Mouse (Mus musculus) embryonic facial prominence, embryonic 14.5 days (tissue): ENCODE results near the gene Btd. TPM values are rescaled to one million over a fixed set of nuclear protein-coding genes. Genes with fewer than 3 reads are reported as not detected.

ENCODE experiments used
- ATAC-seq: fragments of 200-750 bp; cut with Nextera tagmentation; 2 replicates; pipeline ENCODE4 v1.8.0; 2017; ENCODE audit warnings: low read depth, moderate number of reproducible peaks, moderate TSS enrichment
- DNase-seq: peaks from one replicate; pipeline ENCODE4 v3.0.0-alpha.2; 2015; ENCODE audit warnings: low spot score
- H3K27ac ChIP-seq: fragments of 300-500 bp; sonication (generic); replicated peaks from 2 replicates; pipeline ENCODE4 v1.5.1; 2014; ENCODE audit warnings: low read depth, mild to moderate bottlenecking, low read length, moderate library complexity
- H3K27me3 ChIP-seq: fragments of 300-500 bp; sonication (generic); replicated peaks from 2 replicates; pipeline ENCODE4 v1.6.1; 2014; ENCODE audit warnings: low read length; ENCODE audit not compliant: control insufficient read depth, insufficient read depth
- H3K36me3 ChIP-seq: fragments of 300-500 bp; sonication (generic); 2 replicates; pipeline ENCODE4 v1.6.1; 2014; ENCODE audit warnings: low read length, mixed read lengths; ENCODE audit not compliant: control insufficient read depth, insufficient read depth
- H3K4me1 ChIP-seq: fragments of 300-500 bp; sonication (generic); 2 replicates; pipeline ENCODE4 v1.6.1; 2014; ENCODE audit warnings: antibody characterized with exemption, low read length; ENCODE audit not compliant: control insufficient read depth, insufficient read depth
- H3K4me2 ChIP-seq: fragments of 300-500 bp; sonication (generic); 2 replicates; pipeline ENCODE4 v1.6.1; 2014; ENCODE audit warnings: low read depth, mild to moderate bottlenecking, low read length, moderate library complexity, mixed read lengths
- H3K4me3 ChIP-seq: fragments of 300-500 bp; sonication (generic); 2 replicates; pipeline ENCODE4 v1.5.1; 2014; ENCODE audit warnings: low read depth, mild to moderate bottlenecking, low read length
- H3K9ac ChIP-seq: fragments of 300-500 bp; sonication (generic); 2 replicates; pipeline ENCODE4 v1.6.1; 2014; ENCODE audit warnings: low read depth, mild to moderate bottlenecking, low read length, moderate library complexity, mixed read lengths
- H3K9me3 ChIP-seq: fragments of 300-500 bp; sonication (generic); 2 replicates; pipeline ENCODE4 v1.6.1; 2016; ENCODE audit warnings: low read length; ENCODE audit not compliant: control insufficient read depth
- WGBS: fragments of 180-500 bp; shearing (Covaris S2); extraction: QIAGEN DNeasy Blood & Tissue Kit; methylation state at CpG from one replicate; pipeline ENCODE4 v1.1.7; 2014; 5-methylcytosine and 5-hydroxymethylcytosine counted together
- polyA plus RNA-seq: library from polyadenylated mRNA; unstranded; fragments of >200 nt; fragmentation: Nextera tagmentation; extraction: Ambion mirVana; gene quantifications from 2 replicates; pipeline ENCODE4 v1.2.1, GENCODE M21; 2014

The Btd gene
- polyA plus RNA-seq, 1 experiment from 2014 or later: 30.3 TPM

DNA sequence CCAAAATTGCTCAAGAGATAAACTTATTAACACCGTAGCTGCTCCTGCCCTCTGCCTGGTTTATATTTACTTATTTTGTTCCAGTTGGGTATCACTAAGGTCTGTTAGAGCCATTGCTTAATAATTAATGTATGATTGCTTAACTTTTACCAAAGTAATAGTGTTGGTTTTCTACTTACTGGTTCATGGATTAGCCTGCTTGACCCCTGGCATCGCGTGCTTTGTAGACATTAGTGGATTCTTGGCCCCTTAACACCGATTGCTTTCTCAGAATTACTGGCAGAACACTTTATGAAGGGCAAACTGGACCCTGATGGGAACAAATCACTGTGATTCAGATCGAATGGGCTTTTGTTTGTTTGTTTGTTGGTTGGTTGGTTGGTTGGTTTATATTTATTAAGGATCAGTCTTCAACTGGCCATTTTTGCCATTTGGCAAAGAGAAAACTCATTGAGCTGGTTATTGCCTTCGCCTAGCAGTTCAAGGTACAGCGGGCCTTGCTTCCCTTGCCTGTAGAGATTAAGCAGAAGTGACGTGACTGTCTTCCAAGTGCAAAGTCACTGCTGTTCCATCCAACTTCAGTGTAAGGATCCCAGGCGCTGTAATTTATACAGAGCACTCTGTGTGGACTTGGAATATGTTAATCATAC is 803 bp downstream of the Btd start:
- ATAC-seq (no peak), DNase-seq (no peak)
- WGBS: 70% methylated on average over 9 of the region's 9 CpGs
- Histone ChIP-seq H3K4me2 (peak overlapping the region; percentile 95), H3K4me3 (peak overlapping the region; percentile 62), H3K9me3 (no peaks in the 10 kb centered on the region), H3K4me1 (peaks cover 12% of the 10 kb centered on the region; the same call in 1 of the 2 replicates), H3K9ac (peak overlapping the region; percentile 66), H3K36me3 (no peaks in the 10 kb centered on the region), H3K27ac (peak overlapping the region; percentile 89; the same call in 1 of the 2 replicates), H3K27me3 (no peaks in the 10 kb centered on the region)

DNA sequence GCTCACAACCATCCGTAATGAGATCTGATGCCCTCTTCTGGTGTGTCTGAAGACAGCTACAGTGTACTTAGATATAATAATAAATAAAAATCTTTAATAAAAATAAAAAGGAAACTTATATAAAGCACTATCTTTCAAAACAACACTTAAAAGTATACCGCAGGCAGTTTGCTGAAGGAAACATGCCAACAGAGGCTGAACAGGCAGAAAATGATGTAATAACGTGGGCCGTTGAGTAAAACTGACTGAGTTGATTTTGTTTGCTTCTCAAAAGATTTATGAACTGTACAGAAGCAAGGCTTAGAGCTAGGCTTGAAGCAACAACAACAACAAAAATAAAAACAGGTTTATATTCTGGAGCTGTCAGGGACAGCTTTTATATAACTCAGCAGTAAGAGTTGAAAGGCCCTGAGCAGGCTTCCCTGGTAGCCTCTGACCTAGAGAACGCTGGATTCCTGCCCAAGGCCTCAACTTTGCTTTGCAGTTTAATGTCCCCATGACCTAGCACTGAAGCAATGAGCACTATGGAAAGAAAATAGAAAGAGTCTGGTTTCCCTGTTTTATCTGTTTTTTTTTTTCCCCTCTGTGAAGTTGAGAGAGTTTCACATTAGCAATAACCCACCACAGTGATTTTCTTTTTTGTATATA is 3.5 kb downstream of the Btd start:
- H3K27ac ChIP-seq: no peak overlapping the region
- H3K9me3 ChIP-seq: no peaks in the 10 kb centered on the region

GRCm38 (mm10) chr14:31644931-31645547 is 4.2 kb downstream of the Btd start:
- no peaks in the 10 kb centered on the region for H3K36me3 ChIP-seq
- no peaks in the 10 kb centered on the region for H3K27me3 ChIP-seq
- H3K4me1 ChIP-seq: peaks cover 10% of the 10 kb centered on the region; the same call in 1 of the 2 replicates
- WGBS: 54% methylated on average over 3 of the region's 3 CpGs
- ATAC-seq (no peak), DNase-seq (no peak)
- H3K27ac ChIP-seq: no peak overlapping the region
- no peaks in the 10 kb centered on the region for H3K9me3 ChIP-seq
- H3K4me2 ChIP-seq: no peak overlapping the region
- H3K4me3 ChIP-seq: no peak overlapping the region
- no peak overlapping the region for H3K9ac ChIP-seq

More for the DNA sequence above, 3.5 kb downstream of the Btd start:
- 89% methylated on average over 5 of the region's 5 CpGs for WGBS
- H3K4me2 ChIP-seq: no peak overlapping the region
- H3K36me3 ChIP-seq: no peaks in the 10 kb centered on the region
- H3K4me1 ChIP-seq: peaks cover 12% of the 10 kb centered on the region; the same call in 1 of the 2 replicates
- H3K9ac ChIP-seq: no peak overlapping the region
- no peaks in the 10 kb centered on the region for H3K27me3 ChIP-seq
- DNase-seq (no peak), ATAC-seq (no peak)
- no peak overlapping the region for H3K4me3 ChIP-seq

- H3K4me3 ChIP-seq: no peak overlapping the region
- no peaks in the 10 kb centered on the region for H3K36me3 ChIP-seq
- no peaks in the 10 kb centered on the region for H3K27me3 ChIP-seq
- ATAC-seq (no peak), DNase-seq (no peak)
- H3K9me3 ChIP-seq: no peaks in the 10 kb centered on the region
- H3K27ac ChIP-seq: no peak overlapping the region
- WGBS: 81% methylated on average over 7 of the region's 7 CpGs
- H3K4me1 ChIP-seq: peaks cover 6% of the 10 kb centered on the region; the same call in 1 of the 2 replicates
- H3K4me2 ChIP-seq: no peak overlapping the region
- H3K9ac ChIP-seq: no peak overlapping the region
These were observed 5.1 kb downstream of the Btd start for GRCm38 (mm10) chr14:31645920-31646319.

GRCm38 (mm10) chr14:31647991-31648390 is 7.2 kb downstream of the Btd start:
- Histone ChIP-seq H3K4me1 (no peaks in the 10 kb centered on the region), H3K9me3 (no peaks in the 10 kb centered on the region), H3K4me3 (no peak overlapping the region), H3K4me2 (no peak overlapping the region), H3K27ac (no peak overlapping the region), H3K27me3 (no peaks in the 10 kb centered on the region), H3K9ac (no peak overlapping the region), H3K36me3 (no peaks in the 10 kb centered on the region)
- no peak for ATAC-seq
- 78% methylated on average over 10 of the region's 10 CpGs for WGBS
- DNase-seq: no peak

DNA sequence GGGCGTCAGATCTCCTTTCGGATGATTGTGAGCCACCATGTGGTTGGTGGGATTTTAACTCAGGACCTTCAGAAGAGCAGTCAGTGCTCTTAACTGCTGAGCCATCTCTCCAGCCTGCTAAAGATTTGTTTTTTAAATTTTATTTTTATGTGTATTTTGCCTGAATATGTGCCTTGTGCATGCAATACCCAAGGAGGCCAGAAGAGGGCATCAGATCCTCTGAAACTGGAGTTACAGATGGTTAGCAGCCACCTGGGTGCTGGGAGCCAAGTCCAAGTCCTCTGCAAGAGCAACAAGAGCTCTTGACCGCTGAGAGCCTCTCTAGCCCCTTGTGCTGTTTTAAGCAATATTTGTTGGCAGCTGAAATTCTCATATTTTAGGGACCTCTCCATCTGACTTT is 9.5 kb downstream of the Btd start:
- Histone ChIP-seq H3K9ac (no peak overlapping the region), H3K36me3 (no peaks in the 10 kb centered on the region), H3K9me3 (no peaks in the 10 kb centered on the region), H3K4me1 (no peaks in the 10 kb centered on the region), H3K4me3 (no peak overlapping the region), H3K4me2 (no peak overlapping the region), H3K27ac (no peak overlapping the region), H3K27me3 (no peaks in the 10 kb centered on the region)
- ATAC-seq (no peak), DNase-seq (no peak)
- 100% methylated on average over 3 of the region's 3 CpGs for WGBS

GRCm38 (mm10) chr14:31651206-31651605 is 10.4 kb downstream of the Btd start:
- H3K4me2 ChIP-seq: no peak overlapping the region
- H3K36me3 ChIP-seq: no peaks in the 10 kb centered on the region
- no peaks in the 10 kb centered on the region for H3K4me1 ChIP-seq
- no peak overlapping the region for H3K4me3 ChIP-seq
- WGBS: 87% methylated on average over 7 of the region's 7 CpGs
- no peak overlapping the region for H3K9ac ChIP-seq
- H3K9me3 ChIP-seq: no peaks in the 10 kb centered on the region
- ATAC-seq (no peak), DNase-seq (no peak)
- H3K27ac ChIP-seq: no peak overlapping the region
- H3K27me3 ChIP-seq: no peaks in the 10 kb centered on the region

- DNase-seq (no peak), ATAC-seq (no peak)
- Histone ChIP-seq H3K4me3 (no peak overlapping the region), H3K4me2 (no peak overlapping the region), H3K36me3 (no peaks in the 10 kb centered on the region), H3K27me3 (no peaks in the 10 kb centered on the region), H3K4me1 (peaks cover 3% of the 10 kb centered on the region; the same call in 1 of the 2 replicates), H3K9me3 (no peaks in the 10 kb centered on the region), H3K27ac (no peak overlapping the region), H3K9ac (peak overlapping the region; percentile 34; the same call in 1 of the 2 replicates)
- WGBS: 69% methylated on average over 5 of the region's 5 CpGs
These were observed 11.3 kb downstream of the Btd start for GRCm38 (mm10) chr14:31652106-31652505.
